Mouse (Mus musculus) heart, postnatal 0 days (tissue): ENCODE measurements around the gene Dram1.

Source experiments
- CTCF ChIP-seq: IDR thresholded peaks from 2 replicates; pipeline ENCODE4 v1.5.1; 2016; ENCODE audit warnings: antibody characterized with exemption, control low read depth, low read depth
- EP300 ChIP-seq: IDR thresholded peaks from 2 replicates; pipeline ENCODE4 v1.6.1; 2016; ENCODE audit warnings: antibody characterized with exemption, low read depth

GRCm38 (mm10) chr10:88288061-88288460 is 90.8 kb downstream of the Dram1 start:
- TF ChIP-seq EP300 (no peak), CTCF (no peak)
